Mouse (Mus musculus): ENCODE measurements around the gene Stk24.

Gene Stk24

DNA sequence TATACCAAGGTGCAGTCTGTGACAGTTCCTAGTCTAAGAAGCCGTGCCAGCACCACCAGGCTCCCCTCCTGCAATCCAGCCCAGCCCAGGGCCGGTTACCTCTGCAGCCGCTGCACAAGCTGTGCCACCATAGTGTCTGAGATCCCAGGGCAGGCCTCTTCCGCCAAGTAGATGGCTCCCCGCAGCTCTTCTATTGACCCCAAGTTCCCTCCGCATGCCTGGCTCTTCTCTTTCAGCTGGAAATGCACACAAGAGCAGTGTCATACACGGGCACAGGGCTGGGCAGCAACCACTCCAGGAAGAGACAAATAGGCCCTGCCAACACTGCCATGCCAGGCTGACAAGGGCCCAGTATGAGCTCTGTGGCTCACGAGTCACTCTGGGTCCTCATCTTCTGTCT is 87.9 kb downstream of the Stk24 start:
- in situ Hi-C loops (cut with MboI; ENCODE audit: low pct_unique_long_range_greater_than_20kb in 1 of 2, low sequenced_read_pairs in 2 of 2, unreplicated experiment in 1 of 2): no loop called here

GRCm38 (mm10) chr14:121285379-121286120 is 94.3 kb downstream of the Stk24 start:
- in situ Hi-C loops (cut with MboI; ENCODE audit: low pct_unique_long_range_greater_than_20kb in 1 of 2, low sequenced_read_pairs in 2 of 2, unreplicated experiment in 1 of 2): no loop called here

DNA sequence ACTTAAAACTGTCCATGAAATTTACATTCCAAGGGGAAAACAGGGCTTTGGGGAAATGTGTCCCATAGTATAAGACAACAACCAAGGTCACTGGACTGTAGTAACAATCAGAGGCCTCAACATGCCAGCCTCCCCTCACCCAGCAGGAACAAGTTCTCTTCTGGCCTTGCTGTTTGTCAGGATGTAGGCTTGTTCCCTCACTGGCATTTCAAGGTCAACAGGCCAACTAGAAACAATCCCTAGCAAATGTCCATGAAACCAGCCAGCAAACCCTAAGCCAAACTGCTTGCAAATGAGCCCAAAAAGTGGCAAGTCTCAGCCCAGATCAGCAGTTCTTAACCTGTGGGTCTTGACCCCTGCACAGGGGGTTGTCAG is 98.5 kb downstream of the Stk24 start:
- in situ Hi-C loops (cut with MboI; ENCODE audit: low pct_unique_long_range_greater_than_20kb in 1 of 2, low sequenced_read_pairs in 2 of 2, unreplicated experiment in 1 of 2): no loop called here

- in situ Hi-C loops (cut with MboI; ENCODE audit: low pct_unique_long_range_greater_than_20kb in 1 of 2, low sequenced_read_pairs in 2 of 2, unreplicated experiment in 1 of 2): no loop called here
These were observed 99.0 kb downstream of the Stk24 start for GRCm38 (mm10) chr14:121280601-121281335.

- in situ Hi-C loops (cut with MboI; ENCODE audit: low pct_unique_long_range_greater_than_20kb in 1 of 2, low sequenced_read_pairs in 2 of 2, unreplicated experiment in 1 of 2): loop anchor here (10.0 kb wide), 2 partner anchors 156 to 296 kb away; no protein-coding TSS in a partner anchor
These were observed 100.7 kb downstream of the Stk24 start for GRCm38 (mm10) chr14:121279106-121279505.

DNA sequence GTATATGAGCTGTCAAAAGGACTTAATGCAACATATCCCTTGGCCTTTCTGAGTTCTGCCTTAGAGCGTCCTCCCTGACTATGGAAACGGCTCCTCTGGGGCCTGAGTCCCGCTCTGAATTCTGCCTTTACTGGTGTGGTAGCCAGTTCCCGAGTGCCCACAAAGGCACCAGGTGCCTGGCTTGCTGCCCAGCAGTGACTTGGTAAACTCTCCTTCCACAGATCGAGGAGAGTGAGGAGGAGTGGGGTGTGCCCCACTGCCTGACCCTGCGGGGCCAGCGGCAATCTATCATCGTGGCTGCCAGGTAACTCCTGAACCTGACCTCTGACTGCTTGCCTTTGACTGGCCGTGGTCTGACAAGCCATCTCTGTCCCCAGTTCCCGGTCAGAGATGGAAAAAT is 103.8 kb downstream of the Stk24 start:
- in situ Hi-C loops (cut with MboI; ENCODE audit: low pct_unique_long_range_greater_than_20kb in 1 of 2, low sequenced_read_pairs in 2 of 2, unreplicated experiment in 1 of 2): loop anchor here (10.0 kb wide), 2 partner anchors 159 to 299 kb away; no protein-coding TSS in a partner anchor

DNA sequence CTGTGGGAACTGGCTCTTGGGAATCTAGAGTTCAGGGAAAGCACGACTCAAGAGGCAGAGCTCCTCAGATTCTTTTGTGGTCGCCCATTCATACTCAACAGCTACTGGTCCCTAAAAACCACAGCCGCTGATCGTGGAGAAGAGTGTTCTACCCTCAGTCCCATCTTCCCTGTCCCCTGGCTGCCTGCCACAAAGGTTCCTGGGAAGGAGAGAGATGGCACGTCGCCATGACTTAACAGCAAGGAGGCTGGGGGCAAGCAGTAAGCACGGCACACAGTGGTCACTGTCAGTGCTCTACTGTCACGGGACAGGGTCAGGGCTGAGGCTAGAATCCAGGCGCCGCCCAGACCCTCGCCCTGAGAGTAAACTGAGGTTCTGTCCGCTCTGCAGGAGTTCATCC is 104.8 kb downstream of the Stk24 start:
- in situ Hi-C loops (cut with MboI; ENCODE audit: low pct_unique_long_range_greater_than_20kb in 1 of 2, low sequenced_read_pairs in 2 of 2, unreplicated experiment in 1 of 2): loop anchor here (5.0 to 10.0 kb wide), 3 partner anchors 160 to 300 kb away; no protein-coding TSS in a partner anchor

- in situ Hi-C loops (cut with MboI; ENCODE audit: low pct_unique_long_range_greater_than_20kb in 1 of 2, low sequenced_read_pairs in 2 of 2, unreplicated experiment in 1 of 2): loop anchor here (5.0 to 10.0 kb wide), 3 partner anchors 164 to 304 kb away; no protein-coding TSS in a partner anchor
These were observed 109.3 kb downstream of the Stk24 start for GRCm38 (mm10) chr14:121270490-121270889.

DNA sequence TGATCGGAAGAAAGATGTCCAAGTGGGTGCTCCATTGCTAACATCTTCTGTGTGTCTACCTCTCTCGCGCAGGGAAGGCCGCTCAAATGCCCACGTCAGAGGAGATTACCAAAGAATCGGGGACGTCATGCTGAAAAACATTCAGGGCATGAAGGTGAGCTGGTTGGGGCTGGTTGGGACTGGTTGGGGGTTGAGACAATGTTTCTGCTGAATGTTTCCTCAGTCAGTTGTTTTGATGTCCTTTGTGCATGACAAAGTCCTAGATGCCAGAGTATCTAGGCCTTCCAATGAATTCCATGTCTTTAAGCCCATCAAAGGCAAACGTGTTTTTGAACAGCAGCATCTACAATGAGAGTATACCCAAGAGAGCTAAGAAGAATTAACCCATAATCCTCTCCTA is 112.0 kb downstream of the Stk24 start:
- in situ Hi-C loops (cut with MboI; ENCODE audit: low pct_unique_long_range_greater_than_20kb in 1 of 2, low sequenced_read_pairs in 2 of 2, unreplicated experiment in 1 of 2): no loop called here

DNA sequence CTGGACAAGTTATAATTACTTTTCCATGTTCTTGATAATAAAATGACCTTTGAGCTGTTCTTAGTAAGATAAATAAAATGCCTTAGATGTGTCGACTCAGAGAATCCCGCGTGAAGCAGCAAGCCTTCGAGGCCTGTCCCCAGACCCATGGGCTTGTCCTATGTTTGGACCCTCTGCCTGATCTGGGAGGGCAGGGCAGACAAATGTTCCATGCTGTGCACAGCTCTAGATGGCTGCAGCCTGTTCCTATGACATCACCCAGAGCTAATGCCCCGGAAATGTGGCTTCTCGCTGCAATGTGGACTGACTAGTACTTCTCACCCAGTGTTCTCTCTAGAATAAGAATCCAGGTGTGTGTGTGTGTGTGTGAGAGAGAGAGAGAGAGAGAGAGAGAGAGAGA is 115.4 kb downstream of the Stk24 start:
- in situ Hi-C loops (cut with MboI; ENCODE audit: low pct_unique_long_range_greater_than_20kb in 1 of 2, low sequenced_read_pairs in 2 of 2, unreplicated experiment in 1 of 2): no loop called here

- in situ Hi-C loops (cut with MboI; ENCODE audit: low pct_unique_long_range_greater_than_20kb in 1 of 2, low sequenced_read_pairs in 2 of 2, unreplicated experiment in 1 of 2): no loop called here
These were observed 115.9 kb downstream of the Stk24 start for GRCm38 (mm10) chr14:121263912-121264311.

DNA sequence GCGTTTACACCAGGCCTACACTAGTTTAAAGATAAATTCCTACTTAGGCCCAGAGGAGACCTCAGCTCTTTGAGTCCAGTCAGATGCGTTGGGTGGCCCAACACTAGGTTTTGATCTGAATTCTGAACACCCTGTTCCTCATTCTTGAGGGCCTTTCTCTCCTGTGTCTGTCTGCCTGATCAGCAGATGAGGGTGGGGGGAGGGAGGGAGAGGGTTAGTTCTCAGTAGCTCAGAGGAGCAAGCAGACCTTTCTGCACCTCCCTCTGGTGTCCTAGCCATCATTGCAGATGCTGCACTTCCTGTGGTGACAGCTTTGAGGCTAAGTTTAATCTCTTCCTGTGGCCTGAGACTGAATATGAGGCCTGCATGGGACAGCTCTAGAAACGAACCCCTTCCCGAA is 117.2 kb downstream of the Stk24 start:
- in situ Hi-C loops (cut with MboI; ENCODE audit: low pct_unique_long_range_greater_than_20kb in 1 of 2, low sequenced_read_pairs in 2 of 2, unreplicated experiment in 1 of 2): no loop called here

DNA sequence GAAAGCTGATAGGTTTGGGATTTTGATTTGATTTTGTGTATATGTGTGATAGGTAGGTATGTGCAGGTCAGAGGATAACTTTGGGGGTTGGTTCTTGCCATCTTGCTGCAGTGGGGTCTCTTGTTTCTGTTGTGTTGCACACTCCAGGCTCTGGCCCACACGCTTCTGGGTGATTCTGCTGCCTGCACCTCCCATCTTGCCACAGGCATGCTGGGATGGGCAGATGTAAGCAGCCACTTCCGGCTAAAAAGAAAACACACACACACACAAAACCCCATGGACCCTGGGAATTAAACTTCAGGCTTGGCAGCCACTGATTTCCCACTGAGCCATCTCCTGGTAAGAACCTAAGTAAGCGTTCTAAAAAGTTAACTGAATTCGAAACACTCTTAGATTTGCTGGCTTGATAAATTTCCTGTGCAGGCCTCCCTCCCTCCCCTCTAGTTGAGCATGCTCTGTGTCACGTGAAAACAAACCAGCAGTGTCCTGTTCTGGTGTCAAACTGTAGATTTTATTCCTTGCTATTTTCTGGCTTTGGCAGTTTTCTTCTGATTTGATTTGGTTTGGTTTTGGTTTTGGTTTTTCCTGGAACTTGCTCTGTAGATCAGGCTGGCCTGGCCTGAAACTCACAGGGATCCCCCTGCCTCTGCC is 118.5 kb downstream of the Stk24 start:
- in situ Hi-C loops (cut with MboI; ENCODE audit: low pct_unique_long_range_greater_than_20kb in 1 of 2, low sequenced_read_pairs in 2 of 2, unreplicated experiment in 1 of 2): no loop called here

GRCm38 (mm10) chr14:121259789-121260188 is 120.0 kb downstream of the Stk24 start:
- in situ Hi-C loops (cut with MboI; ENCODE audit: low pct_unique_long_range_greater_than_20kb in 1 of 2, low sequenced_read_pairs in 2 of 2, unreplicated experiment in 1 of 2): no loop called here

DNA sequence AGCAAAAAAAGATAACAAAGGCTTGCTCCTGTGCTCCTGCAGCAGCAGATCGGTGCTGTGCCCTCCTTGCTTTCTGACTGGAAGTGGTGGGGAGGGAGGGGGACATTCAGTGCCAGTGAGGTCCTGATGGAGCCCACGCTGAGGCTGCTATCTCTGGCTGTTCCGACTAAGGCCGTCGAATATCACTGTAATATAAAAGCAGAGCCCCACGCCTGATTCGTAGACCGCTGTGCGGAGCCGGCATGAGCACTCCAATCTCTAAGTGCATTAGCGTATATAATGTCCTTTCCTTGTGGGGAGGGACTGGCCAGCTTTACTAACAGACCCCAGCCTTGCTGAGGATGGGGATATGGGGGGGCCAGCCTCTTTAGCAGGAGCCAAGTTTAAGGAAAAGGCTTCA is 120.5 kb downstream of the Stk24 start:
- in situ Hi-C loops (cut with MboI; ENCODE audit: low pct_unique_long_range_greater_than_20kb in 1 of 2, low sequenced_read_pairs in 2 of 2, unreplicated experiment in 1 of 2): no loop called here

DNA sequence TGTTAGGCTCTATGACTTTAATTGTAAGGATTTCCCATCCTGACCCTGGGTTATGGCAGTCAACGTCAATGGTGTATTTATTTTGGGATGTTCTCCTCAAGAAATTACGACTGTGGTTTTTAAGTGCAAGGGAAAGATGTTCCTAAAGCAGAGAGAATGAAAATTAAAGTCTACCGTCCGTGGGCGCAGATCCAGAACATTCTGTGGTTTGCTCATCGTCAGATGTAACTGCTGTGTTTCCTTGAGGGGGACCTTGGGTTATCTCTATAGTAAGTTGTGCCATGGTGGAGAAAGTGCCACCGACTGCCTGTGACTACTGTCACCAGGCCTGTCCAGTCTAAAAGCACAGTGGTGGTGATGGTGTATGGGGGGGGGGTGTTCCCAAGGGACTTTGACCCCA is 122.9 kb downstream of the Stk24 start:
- in situ Hi-C loops (cut with MboI; ENCODE audit: low pct_unique_long_range_greater_than_20kb in 1 of 2, low sequenced_read_pairs in 2 of 2, unreplicated experiment in 1 of 2): no loop called here

- in situ Hi-C loops (cut with MboI; ENCODE audit: low pct_unique_long_range_greater_than_20kb in 1 of 2, low sequenced_read_pairs in 2 of 2, unreplicated experiment in 1 of 2): no loop called here
These were observed 124.3 kb downstream of the Stk24 start for GRCm38 (mm10) chr14:121255469-121255868.

- in situ Hi-C loops (cut with MboI; ENCODE audit: low pct_unique_long_range_greater_than_20kb in 1 of 2, low sequenced_read_pairs in 2 of 2, unreplicated experiment in 1 of 2): no loop called here
These were observed 124.9 kb downstream of the Stk24 start for GRCm38 (mm10) chr14:121254869-121255268.

DNA sequence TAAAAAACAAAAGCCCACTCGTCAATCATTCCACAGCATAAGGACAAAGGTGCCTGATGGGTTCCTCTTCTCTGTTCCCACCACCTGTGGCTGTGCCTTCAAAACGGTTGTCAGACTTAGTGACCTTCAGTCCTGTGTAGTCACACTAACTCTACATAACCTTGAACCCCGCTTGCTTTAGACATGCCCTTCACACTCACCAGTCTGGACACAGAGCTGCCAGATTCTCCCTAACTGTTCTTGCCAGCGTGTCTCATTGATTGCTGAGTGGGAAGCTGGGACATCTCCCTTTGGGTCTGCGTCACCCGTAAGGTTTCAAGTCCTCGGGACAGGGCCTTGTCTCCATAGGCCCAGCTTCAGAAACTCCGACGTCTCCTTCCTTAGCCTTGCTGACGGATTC is 127.3 kb downstream of the Stk24 start:
- in situ Hi-C loops (cut with MboI; ENCODE audit: low pct_unique_long_range_greater_than_20kb in 1 of 2, low sequenced_read_pairs in 2 of 2, unreplicated experiment in 1 of 2): no loop called here

Data from mouse embryonic stem cell (cell line).